Mouse (Mus musculus): ENCODE data around the gene Ddx19b. TPM values are rescaled to one million over a fixed set of nuclear protein-coding genes. Genes with fewer than 3 reads are reported as not detected.
"Not testable (repeated sequence)": the region's sequence is repeated elsewhere in the genome, so short reads cannot be mapped to it uniquely, and the experiment has no call there.

Gene Ddx19b
- polyA plus RNA-seq, 1 experiment from 2014 or later = 10.5 TPM

DNA sequence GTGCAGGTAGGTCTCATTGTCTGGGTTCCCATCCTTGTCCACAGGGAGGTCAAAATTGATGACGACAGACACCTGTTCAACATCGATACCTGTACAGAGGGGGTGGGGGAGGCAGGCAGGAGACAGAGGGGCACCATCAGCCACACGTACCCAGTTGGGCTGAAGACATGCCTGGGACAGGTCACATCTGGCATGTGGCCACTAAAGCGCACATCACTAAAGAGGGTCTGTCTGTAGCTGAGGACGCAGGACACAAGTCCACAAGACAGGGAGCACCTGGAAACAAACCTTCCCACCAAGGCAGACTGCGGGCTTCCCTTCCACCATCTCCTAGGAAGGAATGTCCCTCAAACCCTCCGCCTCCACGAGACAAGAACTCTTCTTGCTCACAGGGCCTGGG, 55.0 kb downstream of the Ddx19b start:
- H3K9me3 ChIP-seq; H3K9ac ChIP-seq; H3K4me1 ChIP-seq; H3K4me2 ChIP-seq; ATAC-seq (ENCODE audit: low FRiP score); H3K27me3 ChIP-seq; H3K27ac ChIP-seq; H3K4me3 ChIP-seq (replicated peaks): not testable (repeated sequence)
- 95% methylated on average over 8 of the region's 8 CpGs for WGBS
- peaks cover 57% of the 10 kb centered on the region for H3K36me3 ChIP-seq (replicated peaks)

DNA sequence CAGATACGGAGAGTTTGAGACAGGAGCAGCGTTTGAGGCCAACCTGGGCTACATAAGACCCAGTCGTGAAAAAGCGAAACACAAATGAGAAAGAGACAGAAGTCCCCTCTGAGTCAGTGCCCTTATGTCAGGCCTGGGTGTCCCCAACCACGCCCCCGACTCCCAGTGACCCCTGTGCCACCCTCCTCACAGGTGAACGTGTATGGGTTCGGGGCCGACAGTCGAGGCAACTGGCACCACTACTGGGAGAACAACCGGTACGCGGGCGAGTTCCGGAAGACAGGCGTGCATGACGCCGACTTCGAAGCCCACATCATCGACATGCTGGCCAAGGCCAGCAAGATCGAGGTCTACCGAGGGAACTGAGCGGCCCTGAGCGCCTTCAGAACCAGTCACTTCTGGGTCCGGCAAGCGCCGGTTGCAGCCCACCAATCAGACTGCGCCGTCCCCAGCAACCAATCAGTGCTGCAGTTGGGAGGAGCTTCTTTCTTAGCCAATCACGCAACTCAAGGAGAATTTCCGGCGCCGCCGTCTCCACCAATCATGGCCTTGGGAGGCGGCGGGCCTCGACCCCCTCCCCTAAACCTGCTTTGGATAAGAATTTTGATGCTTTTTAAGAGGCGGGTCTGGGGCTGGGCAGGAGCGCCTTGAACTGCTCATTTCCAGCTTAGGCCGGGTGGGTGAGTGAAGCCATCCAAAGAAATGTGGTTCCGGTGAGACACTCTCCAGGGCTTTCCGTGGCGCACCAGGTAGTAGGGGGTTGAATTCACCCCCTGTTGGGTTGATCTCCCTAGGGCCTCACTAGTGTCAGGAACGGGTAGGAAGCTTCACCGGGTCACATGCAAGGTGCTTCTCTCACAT, 61.4 kb downstream of the Ddx19b start:
- Histone ChIP-seq H3K27me3 (no peaks in the 10 kb centered on the region), H3K4me2 (peak overlapping the region; percentile 77), H3K4me1 (peaks cover 7% of the 10 kb centered on the region), H3K9me3 (no peaks in the 10 kb centered on the region), H3K4me3 (replicated peaks) (peak overlapping the region; percentile 54), H3K36me3 (replicated peaks) (peaks cover 29% of the 10 kb centered on the region), H3K27ac (peak overlapping the region; percentile 50), H3K9ac (peak overlapping the region; percentile 65)
- ATAC-seq (ENCODE audit: low FRiP score) = peak; percentile 99
- WGBS = 4% methylated on average over 45 of the region's 45 CpGs

DNA sequence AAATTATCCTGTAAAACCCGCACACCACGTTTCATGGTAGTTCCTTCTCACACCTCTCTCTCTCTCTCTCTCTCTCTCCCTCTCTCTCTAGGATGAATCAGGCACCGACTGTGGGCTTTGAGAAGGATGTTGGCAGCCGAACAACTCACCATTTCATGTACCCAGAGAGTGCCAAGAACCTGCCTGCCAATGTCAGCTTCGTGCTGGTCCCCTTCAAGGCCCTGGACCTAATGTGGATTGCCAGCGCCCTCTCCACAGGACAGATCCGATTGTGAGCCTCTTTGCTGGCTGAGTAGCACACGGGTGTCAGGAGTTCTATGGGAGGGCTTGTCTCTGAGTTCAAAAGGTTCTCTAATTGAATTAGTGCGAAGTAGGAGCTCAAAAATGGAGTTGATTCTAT, 64.2 kb downstream of the Ddx19b start:
- H3K4me1 ChIP-seq = peaks cover 7% of the 10 kb centered on the region
- no peaks in the 10 kb centered on the region for H3K27me3 ChIP-seq
- no peaks in the 10 kb centered on the region for H3K9me3 ChIP-seq
- ATAC-seq (ENCODE audit: low FRiP score) = no peak
- no peak overlapping the region for H3K27ac ChIP-seq
- H3K4me2 ChIP-seq = no peak overlapping the region
- H3K4me3 ChIP-seq (replicated peaks) = no peak overlapping the region
- WGBS = 85% methylated on average over 9 of the region's 9 CpGs
- H3K9ac ChIP-seq = no peak overlapping the region
- H3K36me3 ChIP-seq (replicated peaks) = peaks cover 23% of the 10 kb centered on the region

DNA sequence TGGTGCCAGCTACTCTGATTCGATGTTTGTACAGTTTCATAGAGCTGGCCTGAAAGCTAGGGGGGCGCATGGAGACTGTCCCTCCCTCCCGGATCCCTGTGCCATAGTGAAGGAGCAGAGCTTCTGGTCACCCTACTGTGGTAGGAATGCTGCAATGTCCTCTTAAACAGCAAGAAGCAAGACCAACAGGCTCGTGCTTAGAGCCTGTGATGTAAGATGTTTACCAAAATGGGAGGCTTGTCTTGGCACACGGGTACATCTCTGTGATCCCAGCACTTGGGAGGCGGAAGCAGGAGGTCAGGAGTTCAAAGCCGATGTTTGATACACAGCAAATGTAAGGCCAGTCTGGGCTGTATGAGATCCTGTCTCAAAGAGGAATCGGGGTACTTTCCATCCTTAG, 65.0 kb downstream of the Ddx19b start:
- H3K4me1 ChIP-seq = peaks cover 7% of the 10 kb centered on the region
- H3K9ac ChIP-seq = no peak overlapping the region
- peaks cover 29% of the 10 kb centered on the region for H3K36me3 ChIP-seq (replicated peaks)
- no peak overlapping the region for H3K4me2 ChIP-seq
- no peak for ATAC-seq (ENCODE audit: low FRiP score)
- no peak overlapping the region for H3K27ac ChIP-seq
- H3K9me3 ChIP-seq = no peaks in the 10 kb centered on the region
- H3K27me3 ChIP-seq = no peaks in the 10 kb centered on the region
- 92% methylated on average over 8 of the region's 8 CpGs for WGBS
- H3K4me3 ChIP-seq (replicated peaks) = no peak overlapping the region

DNA sequence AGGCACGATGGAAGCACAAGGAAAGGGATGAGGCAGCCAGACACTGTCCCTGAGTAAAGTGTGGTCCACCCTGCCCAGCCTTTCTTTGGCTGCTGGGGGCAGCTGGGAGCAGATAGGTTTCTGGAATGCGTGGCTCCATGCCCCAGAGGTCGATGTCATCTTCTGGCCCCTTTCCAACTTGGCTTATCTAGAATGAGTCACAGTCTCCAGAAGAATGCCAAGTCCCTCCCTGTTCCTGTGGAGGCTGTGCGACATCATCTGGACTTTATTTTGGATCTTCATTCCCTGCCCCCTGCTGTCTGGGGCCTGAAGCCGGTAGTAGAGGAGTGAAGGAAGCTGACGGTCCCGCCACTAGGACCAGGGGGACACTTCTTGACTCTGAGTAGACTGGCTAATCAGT, 66.0 kb downstream of the Ddx19b start:
- H3K9ac ChIP-seq = no peak overlapping the region
- H3K36me3 ChIP-seq (replicated peaks) = peaks cover 29% of the 10 kb centered on the region
- no peaks in the 10 kb centered on the region for H3K27me3 ChIP-seq
- WGBS = 71% methylated on average over 7 of the region's 7 CpGs
- H3K4me1 ChIP-seq = peaks cover 2% of the 10 kb centered on the region
- ATAC-seq (ENCODE audit: low FRiP score) = no peak
- H3K4me2 ChIP-seq = no peak overlapping the region
- no peaks in the 10 kb centered on the region for H3K9me3 ChIP-seq
- no peak overlapping the region for H3K4me3 ChIP-seq (replicated peaks)
- H3K27ac ChIP-seq = no peak overlapping the region

DNA sequence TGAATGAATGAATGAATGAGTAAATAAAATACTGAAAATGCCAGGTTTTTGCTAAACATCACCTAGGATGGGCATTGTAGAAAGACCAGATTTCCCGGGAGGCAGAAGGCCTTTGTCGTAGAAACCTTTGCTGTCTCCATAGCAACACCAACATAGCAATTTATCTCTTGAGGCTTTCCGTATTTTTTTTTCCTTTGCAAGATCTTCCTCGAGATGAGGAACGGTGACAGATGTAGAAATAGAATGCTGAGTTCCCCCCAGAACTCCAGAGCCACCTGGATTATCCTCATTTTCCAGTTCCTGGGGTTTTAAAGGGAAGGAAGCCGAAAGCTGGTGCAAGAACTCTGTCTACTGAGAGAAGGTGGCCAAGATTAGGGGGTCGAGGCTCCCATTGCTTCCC, 66.9 kb downstream of the Ddx19b start:
- ATAC-seq (ENCODE audit: low FRiP score) = no peak
- H3K27ac ChIP-seq = no peak overlapping the region
- 83% methylated on average over 7 of the region's 7 CpGs for WGBS
- H3K9me3 ChIP-seq = no peaks in the 10 kb centered on the region
- no peak overlapping the region for H3K9ac ChIP-seq
- no peaks in the 10 kb centered on the region for H3K4me1 ChIP-seq
- H3K4me2 ChIP-seq = no peak overlapping the region
- H3K36me3 ChIP-seq (replicated peaks) = peaks cover 33% of the 10 kb centered on the region
- H3K27me3 ChIP-seq = no peaks in the 10 kb centered on the region
- no peak overlapping the region for H3K4me3 ChIP-seq (replicated peaks)

DNA sequence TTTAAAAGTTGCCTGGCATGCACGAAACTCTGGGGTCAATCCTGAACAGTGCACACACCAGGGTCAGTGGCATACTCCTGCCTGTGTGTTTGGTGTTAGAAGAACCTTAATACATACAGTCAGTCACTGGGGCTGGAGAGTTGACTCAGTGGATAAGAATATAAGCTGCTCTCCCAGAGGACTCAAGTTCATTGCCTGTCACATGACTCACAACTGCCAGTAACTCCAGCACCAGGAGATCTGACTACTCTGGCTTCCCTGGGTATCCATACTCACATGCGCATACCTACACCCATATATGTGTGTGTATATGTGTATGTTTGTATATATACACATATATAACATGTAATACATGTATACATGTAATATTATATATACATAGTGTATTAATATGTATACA, 68.5 kb downstream of the Ddx19b start:
- H3K36me3 ChIP-seq (replicated peaks) = peaks cover 46% of the 10 kb centered on the region
- no peak overlapping the region for H3K27ac ChIP-seq
- WGBS = 91% methylated on average over 2 of the region's 2 CpGs

DNA sequence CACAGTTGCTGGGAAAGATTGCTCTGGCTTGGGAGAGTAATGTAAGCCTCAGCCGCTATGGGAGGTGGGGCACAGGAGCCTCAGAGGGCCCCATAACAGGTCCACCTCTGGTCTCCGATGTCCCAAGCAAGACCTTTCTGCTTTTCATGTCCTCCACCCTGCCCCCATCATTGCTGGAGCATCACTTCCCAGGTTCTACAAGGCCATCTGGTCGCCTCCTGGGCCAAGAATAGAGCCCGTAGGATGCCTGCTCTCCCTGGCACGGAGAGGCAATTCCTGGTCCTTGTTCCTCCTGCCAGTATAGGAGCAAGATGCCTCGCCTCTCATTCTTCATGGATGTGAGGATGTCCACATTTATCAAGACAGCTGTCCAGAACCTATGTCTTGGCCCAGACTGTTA, 71.6 kb downstream of the Ddx19b start:
- H3K4me3 ChIP-seq (replicated peaks) = no peak overlapping the region
- no peak for ATAC-seq (ENCODE audit: low FRiP score)
- H3K27ac ChIP-seq = no peak overlapping the region
- H3K36me3 ChIP-seq (replicated peaks) = peaks cover 50% of the 10 kb centered on the region
- WGBS = 91% methylated on average over 6 of the region's 6 CpGs
- H3K4me2 ChIP-seq = no peak overlapping the region
- no peaks in the 10 kb centered on the region for H3K9me3 ChIP-seq
- 0 out of 2 replicates have a peak, but pooled peaks cover 2% of the 10 kb centered on the region for H3K4me1 ChIP-seq
- no peak overlapping the region for H3K9ac ChIP-seq
- H3K27me3 ChIP-seq = no peaks in the 10 kb centered on the region

More for the DNA sequence above, 68.5 kb downstream of the Ddx19b start:
- Histone ChIP-seq H3K4me3 (replicated peaks) (no peak overlapping the region), H3K9me3 (no peaks in the 10 kb centered on the region), H3K9ac (no peak overlapping the region), H3K4me1 (no peaks in the 10 kb centered on the region), H3K27me3 (no peaks in the 10 kb centered on the region), H3K4me2 (no peak overlapping the region)
- no peak for ATAC-seq (ENCODE audit: low FRiP score)

DNA sequence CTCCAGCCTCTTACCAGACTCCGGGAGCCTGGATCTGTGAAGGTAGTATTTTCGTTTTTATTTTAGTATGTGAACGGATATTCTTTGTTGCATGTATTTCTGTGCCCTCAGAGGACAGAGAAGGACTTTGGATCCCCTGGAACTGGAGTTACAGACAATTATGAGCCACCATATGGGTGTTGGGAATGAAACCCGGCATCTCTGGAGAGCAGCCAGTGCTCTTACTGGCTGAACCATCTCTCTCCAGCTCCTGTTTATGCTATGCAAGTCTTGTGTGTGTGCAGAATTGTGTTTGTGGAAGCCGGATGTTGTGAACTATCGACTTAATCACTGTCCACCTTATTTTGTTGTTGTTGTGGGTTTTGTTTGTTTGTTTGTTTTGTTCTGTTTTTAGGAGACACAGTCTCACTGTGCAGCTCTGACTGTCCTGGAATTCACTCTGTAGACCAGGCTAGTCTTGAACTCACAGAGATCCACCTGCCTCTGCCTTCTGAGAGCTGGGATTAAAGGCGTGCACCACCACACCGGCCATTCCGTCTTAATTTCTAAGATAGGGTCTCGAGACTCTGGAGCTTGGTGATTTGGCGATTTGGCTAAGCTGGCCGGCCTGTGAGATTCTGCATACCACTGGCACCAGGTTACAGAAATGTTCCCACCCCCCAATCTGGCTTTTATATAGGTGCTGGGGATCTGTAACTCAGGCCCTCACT, 72.3 kb downstream of the Ddx19b start:
- no peaks in the 10 kb centered on the region for H3K9me3 ChIP-seq
- H3K9ac ChIP-seq = no peak overlapping the region
- no peak overlapping the region for H3K4me3 ChIP-seq (replicated peaks)
- peaks cover 50% of the 10 kb centered on the region for H3K36me3 ChIP-seq (replicated peaks)
- no peak for ATAC-seq (ENCODE audit: low FRiP score)
- no peak overlapping the region for H3K27ac ChIP-seq
- 93% methylated on average over 12 of the region's 12 CpGs for WGBS
- no peak overlapping the region for H3K4me2 ChIP-seq
- no peaks in the 10 kb centered on the region for H3K27me3 ChIP-seq
- H3K4me1 ChIP-seq = 0 out of 2 replicates have a peak, but pooled peaks cover 2% of the 10 kb centered on the region

DNA sequence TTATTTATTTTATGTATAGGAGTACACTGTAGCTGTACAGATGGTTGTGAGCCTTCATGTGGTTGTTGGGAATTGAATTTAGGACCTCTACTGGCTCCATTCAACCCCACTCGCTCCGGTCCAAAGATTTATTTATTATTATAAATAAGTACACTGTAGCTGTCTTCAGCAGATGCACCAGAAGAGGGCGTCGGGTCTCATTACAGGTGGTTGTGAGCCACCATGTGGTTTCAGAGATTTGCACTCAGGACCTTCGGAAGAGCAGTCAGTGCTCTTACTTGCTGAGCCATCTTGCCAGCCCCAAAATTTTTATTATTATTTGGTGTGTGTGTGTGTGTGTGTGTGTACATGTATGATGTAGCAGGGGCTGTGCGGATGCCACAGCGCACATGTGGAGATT, 73.0 kb downstream of the Ddx19b start:
- not testable (repeated sequence) for ATAC-seq (ENCODE audit: low FRiP score); H3K9ac ChIP-seq; H3K27me3 ChIP-seq; H3K27ac ChIP-seq; H3K4me2 ChIP-seq; H3K4me3 ChIP-seq (replicated peaks); H3K4me1 ChIP-seq; H3K9me3 ChIP-seq
- H3K36me3 ChIP-seq (replicated peaks) = peaks cover 54% of the 10 kb centered on the region
- WGBS = 93% methylated on average over 7 of the region's 7 CpGs

DNA sequence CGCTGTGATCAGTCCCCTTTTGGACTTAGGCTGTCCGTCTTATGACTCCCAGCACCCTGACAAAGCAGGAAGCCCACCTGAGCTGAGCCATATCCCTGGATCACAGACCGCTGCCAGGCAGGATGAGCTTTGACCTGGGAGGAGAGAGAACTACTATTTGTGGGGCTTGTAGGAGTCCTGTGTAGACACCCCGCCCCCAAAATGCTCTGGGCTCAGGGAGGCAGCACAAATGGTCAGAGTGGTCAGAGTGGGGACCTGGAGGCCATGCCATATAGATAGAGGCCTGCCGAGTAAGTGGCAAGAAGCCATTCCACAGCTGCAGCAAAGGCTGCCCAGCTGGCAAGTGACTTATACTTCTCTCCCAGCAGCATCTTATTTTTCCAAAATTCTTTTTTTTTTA, 73.4 kb downstream of the Ddx19b start:
- Histone ChIP-seq H3K4me1 (0 out of 2 replicates have a peak, but pooled peaks cover 2% of the 10 kb centered on the region), H3K9ac (no peak overlapping the region), H3K4me2 (no peak overlapping the region), H3K27me3 (no peaks in the 10 kb centered on the region), H3K4me3 (replicated peaks) (no peak overlapping the region), H3K27ac (no peak overlapping the region), H3K36me3 (replicated peaks) (peaks cover 53% of the 10 kb centered on the region), H3K9me3 (no peaks in the 10 kb centered on the region)
- WGBS = 89% methylated on average over 5 of the region's 5 CpGs
- ATAC-seq (ENCODE audit: low FRiP score) = no peak

DNA sequence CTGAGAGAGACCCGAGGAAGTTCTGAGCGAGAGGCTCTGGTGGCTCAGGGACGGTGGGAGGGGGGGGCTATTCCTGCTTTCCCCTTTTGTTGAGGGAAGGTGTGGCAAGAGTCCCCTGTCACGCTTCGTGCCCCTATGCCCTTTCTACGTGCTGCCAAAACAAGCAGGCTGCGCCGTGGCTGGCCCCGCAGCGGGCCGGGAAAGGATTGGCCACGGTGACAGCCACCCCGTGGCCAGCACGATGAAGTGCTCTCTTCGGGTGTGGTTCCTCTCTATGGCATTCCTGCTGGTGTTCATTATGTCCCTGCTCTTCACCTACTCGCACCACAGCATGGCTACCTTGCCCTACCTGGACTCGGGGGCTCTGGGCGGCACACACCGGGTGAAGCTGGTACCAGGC, 74.1 kb downstream of the Ddx19b start:
- Histone ChIP-seq H3K4me2 (no peak overlapping the region), H3K27me3 (no peaks in the 10 kb centered on the region), H3K9ac (no peak overlapping the region), H3K4me3 (replicated peaks) (no peak overlapping the region), H3K27ac (no peak overlapping the region), H3K36me3 (replicated peaks) (peaks cover 51% of the 10 kb centered on the region), H3K9me3 (no peaks in the 10 kb centered on the region), H3K4me1 (0 out of 2 replicates have a peak, but pooled peaks cover 2% of the 10 kb centered on the region)
- WGBS = 91% methylated on average over 19 of the region's 19 CpGs
- no peak for ATAC-seq (ENCODE audit: low FRiP score)

Measured in forebrain, embryonic 12.5 days (tissue).